Mouse (Mus musculus): ENCODE data around the gene Atxn7l3b. TPM values are rescaled to one million over a fixed set of nuclear protein-coding genes. Genes with fewer than 3 reads are reported as not detected.

Atxn7l3b gene
- polyA plus RNA-seq, 1 experiment from 2014 or later, result 234 TPM

- DNase-seq (ENCODE audit: low spot score) (no peak), ATAC-seq (replicated peaks; ENCODE audit: low FRiP score) (peak; percentile 14)
- Histone ChIP-seq H3K9ac (ENCODE audit: low read length) (peak overlapping the region; percentile 94; the same call in 1 of the 2 replicates), H3K4me1 (replicated peaks; ENCODE audit: control insufficient read depth, insufficient read depth, low read length) (peaks cover 8% of the 10 kb centered on the region; the same call in 1 of the 2 replicates), H3K4me3 (ENCODE audit: low read depth, low read length) (peak overlapping the region; percentile 66), H3K4me2 (ENCODE audit: low read depth, low read length, severe bottlenecking) (peak overlapping the region; percentile 61; the same call in 1 of the 2 replicates), H3K27ac (ENCODE audit: low read depth, low read length) (peak overlapping the region; percentile 82), H3K9me3 (ENCODE audit: control insufficient read depth, low read length) (no peaks in the 10 kb centered on the region; the same call in 1 of the 2 replicates), H3K36me3 (ENCODE audit: control insufficient read depth, insufficient read depth, low read length) (peaks cover 13% of the 10 kb centered on the region), H3K27me3 (ENCODE audit: control insufficient read depth, insufficient read depth, low read length) (no peaks in the 10 kb centered on the region)
- 49% methylated on average over 9 of the region's 9 CpGs for WGBS
These were observed 418 bp upstream of the Atxn7l3b start for GRCm38 (mm10) chr10:112929222-112929615.

DNA sequence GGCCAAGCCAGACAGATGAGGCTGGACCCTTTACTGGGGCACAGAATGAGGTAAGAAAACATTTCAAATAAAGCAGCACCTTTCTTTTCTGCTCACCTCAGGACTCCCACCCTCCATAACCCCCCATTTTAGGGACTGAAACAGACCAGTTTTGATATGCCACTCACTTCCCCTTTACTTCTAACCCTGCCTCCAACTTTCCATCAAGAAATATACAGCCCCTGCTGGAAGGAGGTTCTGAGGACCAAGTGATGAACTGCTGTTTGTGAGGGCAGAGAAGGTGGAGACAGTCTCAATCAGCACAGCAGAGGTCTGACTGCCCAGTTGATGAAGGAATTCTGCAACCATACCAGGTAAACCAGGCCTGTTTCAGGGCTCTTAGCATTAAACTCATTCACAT, 1.8 kb downstream of the Atxn7l3b start:
- no peaks in the 10 kb centered on the region; the same call in 1 of the 2 replicates for H3K9me3 ChIP-seq (ENCODE audit: control insufficient read depth, low read length)
- no peaks in the 10 kb centered on the region for H3K27me3 ChIP-seq (ENCODE audit: control insufficient read depth, insufficient read depth, low read length)
- no peak overlapping the region for H3K9ac ChIP-seq (ENCODE audit: low read length)
- H3K4me3 ChIP-seq (ENCODE audit: low read depth, low read length), result 0 out of 2 replicates have a peak overlapping the region, but pooled peaks have one; percentile 6
- H3K4me1 ChIP-seq (replicated peaks; ENCODE audit: control insufficient read depth, insufficient read depth, low read length), result peaks cover 8% of the 10 kb centered on the region; the same call in 1 of the 2 replicates
- ATAC-seq (replicated peaks; ENCODE audit: low FRiP score), result no peak
- peaks cover 13% of the 10 kb centered on the region for H3K36me3 ChIP-seq (ENCODE audit: control insufficient read depth, insufficient read depth, low read length)
- H3K4me2 ChIP-seq (ENCODE audit: low read depth, low read length, severe bottlenecking), result peak overlapping the region; percentile 61; the same call in 1 of the 2 replicates
- H3K27ac ChIP-seq (ENCODE audit: low read depth, low read length), result no peak overlapping the region
- no peak for DNase-seq (ENCODE audit: low spot score)

DNA sequence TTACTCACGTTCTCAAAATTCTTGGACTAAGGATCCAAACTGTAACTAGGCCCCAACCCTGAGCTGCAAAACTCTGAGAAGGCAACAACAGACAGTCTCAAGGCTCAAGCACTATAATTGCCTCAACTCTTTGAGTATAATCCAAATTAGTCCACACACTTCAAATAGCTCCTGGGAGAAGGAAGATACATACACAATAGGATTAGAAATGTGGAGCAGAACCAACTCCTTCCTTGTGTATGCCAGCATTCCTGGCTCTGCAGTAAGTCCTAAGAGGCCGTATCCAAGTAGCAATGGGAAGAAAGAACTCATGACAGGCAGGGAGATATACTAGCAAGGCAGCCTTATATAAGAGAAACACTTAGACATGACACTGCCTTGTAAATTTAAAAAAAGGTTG, 2.5 kb downstream of the Atxn7l3b start:
- H3K27ac ChIP-seq (ENCODE audit: low read depth, low read length), result no peak overlapping the region
- DNase-seq (ENCODE audit: low spot score), result no peak
- WGBS, result 84% methylated on average over 2 of the region's 2 CpGs
- no peak for ATAC-seq (replicated peaks; ENCODE audit: low FRiP score)
- H3K4me1 ChIP-seq (replicated peaks; ENCODE audit: control insufficient read depth, insufficient read depth, low read length), result peaks cover 8% of the 10 kb centered on the region; the same call in 1 of the 2 replicates
- peaks cover 13% of the 10 kb centered on the region for H3K36me3 ChIP-seq (ENCODE audit: control insufficient read depth, insufficient read depth, low read length)
- H3K9me3 ChIP-seq (ENCODE audit: control insufficient read depth, low read length), result no peaks in the 10 kb centered on the region; the same call in 1 of the 2 replicates
- H3K4me2 ChIP-seq (ENCODE audit: low read depth, low read length, severe bottlenecking), result peak overlapping the region; percentile 24; the same call in 1 of the 2 replicates
- no peaks in the 10 kb centered on the region for H3K27me3 ChIP-seq (ENCODE audit: control insufficient read depth, insufficient read depth, low read length)
- no peak overlapping the region for H3K4me3 ChIP-seq (ENCODE audit: low read depth, low read length)
- H3K9ac ChIP-seq (ENCODE audit: low read length), result no peak overlapping the region

GRCm38 (mm10) chr10:112916575-112917190, 12.1 kb downstream of the Atxn7l3b start:
- DNase-seq (ENCODE audit: low spot score) (no peak), ATAC-seq (replicated peaks; ENCODE audit: low FRiP score) (no peak)
- Histone ChIP-seq H3K4me3 (ENCODE audit: low read depth, low read length) (no peak overlapping the region), H3K9me3 (ENCODE audit: control insufficient read depth, low read length) (no peaks in the 10 kb centered on the region), H3K27ac (ENCODE audit: low read depth, low read length) (no peak overlapping the region), H3K36me3 (ENCODE audit: control insufficient read depth, insufficient read depth, low read length) (no peaks in the 10 kb centered on the region), H3K4me2 (ENCODE audit: low read depth, low read length, severe bottlenecking) (no peak overlapping the region), H3K4me1 (replicated peaks; ENCODE audit: control insufficient read depth, insufficient read depth, low read length) (no peaks in the 10 kb centered on the region), H3K9ac (ENCODE audit: low read length) (no peak overlapping the region), H3K27me3 (ENCODE audit: control insufficient read depth, insufficient read depth, low read length) (no peaks in the 10 kb centered on the region)
- 86% methylated on average over 5 of the region's 5 CpGs for WGBS

GRCm38 (mm10) chr10:112900243-112900642, 28.6 kb downstream of the Atxn7l3b start:
- H3K9me3 ChIP-seq (ENCODE audit: control insufficient read depth, low read length), result no peaks in the 10 kb centered on the region
- H3K4me1 ChIP-seq (replicated peaks; ENCODE audit: control insufficient read depth, insufficient read depth, low read length), result 0 out of 2 replicates have a peak, but pooled peaks cover 2% of the 10 kb centered on the region
- H3K4me3 ChIP-seq (ENCODE audit: low read depth, low read length), result no peak overlapping the region
- H3K27ac ChIP-seq (ENCODE audit: low read depth, low read length), result no peak overlapping the region
- no peak overlapping the region for H3K9ac ChIP-seq (ENCODE audit: low read length)
- no peak overlapping the region for H3K4me2 ChIP-seq (ENCODE audit: low read depth, low read length, severe bottlenecking)
- DNase-seq (ENCODE audit: low spot score), result no peak
- ATAC-seq (replicated peaks; ENCODE audit: low FRiP score), result no peak
- no peaks in the 10 kb centered on the region for H3K27me3 ChIP-seq (ENCODE audit: control insufficient read depth, insufficient read depth, low read length)
- WGBS, result 80% methylated on average over 7 of the region's 7 CpGs
- no peaks in the 10 kb centered on the region for H3K36me3 ChIP-seq (ENCODE audit: control insufficient read depth, insufficient read depth, low read length)

- no peak overlapping the region for H3K9ac ChIP-seq (ENCODE audit: low read length)
- no peaks in the 10 kb centered on the region for H3K27me3 ChIP-seq (ENCODE audit: control insufficient read depth, insufficient read depth, low read length)
- no peak overlapping the region for H3K4me3 ChIP-seq (ENCODE audit: low read depth, low read length)
- H3K4me1 ChIP-seq (replicated peaks; ENCODE audit: control insufficient read depth, insufficient read depth, low read length), result 0 out of 2 replicates have a peak, but pooled peaks cover 2% of the 10 kb centered on the region
- no peaks in the 10 kb centered on the region for H3K36me3 ChIP-seq (ENCODE audit: control insufficient read depth, insufficient read depth, low read length)
- H3K4me2 ChIP-seq (ENCODE audit: low read depth, low read length, severe bottlenecking), result no peak overlapping the region
- 75% methylated on average over 3 of the region's 3 CpGs for WGBS
- no peak overlapping the region for H3K27ac ChIP-seq (ENCODE audit: low read depth, low read length)
- DNase-seq (ENCODE audit: low spot score) (no peak), ATAC-seq (replicated peaks; ENCODE audit: low FRiP score) (no peak)
- H3K9me3 ChIP-seq (ENCODE audit: control insufficient read depth, low read length), result no peaks in the 10 kb centered on the region
These were observed 29.0 kb downstream of the Atxn7l3b start for GRCm38 (mm10) chr10:112899796-112900195.

DNA sequence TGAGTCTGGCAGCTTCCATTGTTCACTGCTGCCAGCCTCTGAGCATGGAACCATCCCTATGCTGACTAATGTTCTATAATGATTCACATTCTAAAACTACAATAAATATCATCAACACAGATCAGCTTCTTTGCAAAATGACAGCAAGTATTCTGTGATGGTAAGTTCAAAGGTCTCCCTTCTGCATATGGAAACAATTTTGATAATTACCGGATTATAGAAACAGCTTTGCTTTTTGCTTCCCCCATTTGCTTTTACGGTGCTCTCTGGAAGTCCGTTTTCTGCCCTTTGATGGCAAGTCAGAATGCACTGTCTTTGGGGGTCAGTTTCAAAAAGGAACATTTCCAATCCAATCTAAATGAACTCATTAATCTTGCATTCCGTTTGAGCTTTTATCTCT, 32.2 kb downstream of the Atxn7l3b start:
- 0 out of 2 replicates have a peak, but pooled peaks cover 2% of the 10 kb centered on the region for H3K4me1 ChIP-seq (replicated peaks; ENCODE audit: control insufficient read depth, insufficient read depth, low read length)
- H3K36me3 ChIP-seq (ENCODE audit: control insufficient read depth, insufficient read depth, low read length), result no peaks in the 10 kb centered on the region
- 0 out of 2 replicates have a peak, but pooled peaks have one; percentile 33 for ATAC-seq (replicated peaks; ENCODE audit: low FRiP score)
- WGBS, result 32% methylated on average over 4 of the region's 4 CpGs
- no peak overlapping the region for H3K9ac ChIP-seq (ENCODE audit: low read length)
- no peak overlapping the region for H3K4me2 ChIP-seq (ENCODE audit: low read depth, low read length, severe bottlenecking)
- no peaks in the 10 kb centered on the region for H3K27me3 ChIP-seq (ENCODE audit: control insufficient read depth, insufficient read depth, low read length)
- no peak overlapping the region for H3K27ac ChIP-seq (ENCODE audit: low read depth, low read length)
- no peak overlapping the region for H3K4me3 ChIP-seq (ENCODE audit: low read depth, low read length)
- H3K9me3 ChIP-seq (ENCODE audit: control insufficient read depth, low read length), result no peaks in the 10 kb centered on the region
- DNase-seq (ENCODE audit: low spot score), result no peak

DNA sequence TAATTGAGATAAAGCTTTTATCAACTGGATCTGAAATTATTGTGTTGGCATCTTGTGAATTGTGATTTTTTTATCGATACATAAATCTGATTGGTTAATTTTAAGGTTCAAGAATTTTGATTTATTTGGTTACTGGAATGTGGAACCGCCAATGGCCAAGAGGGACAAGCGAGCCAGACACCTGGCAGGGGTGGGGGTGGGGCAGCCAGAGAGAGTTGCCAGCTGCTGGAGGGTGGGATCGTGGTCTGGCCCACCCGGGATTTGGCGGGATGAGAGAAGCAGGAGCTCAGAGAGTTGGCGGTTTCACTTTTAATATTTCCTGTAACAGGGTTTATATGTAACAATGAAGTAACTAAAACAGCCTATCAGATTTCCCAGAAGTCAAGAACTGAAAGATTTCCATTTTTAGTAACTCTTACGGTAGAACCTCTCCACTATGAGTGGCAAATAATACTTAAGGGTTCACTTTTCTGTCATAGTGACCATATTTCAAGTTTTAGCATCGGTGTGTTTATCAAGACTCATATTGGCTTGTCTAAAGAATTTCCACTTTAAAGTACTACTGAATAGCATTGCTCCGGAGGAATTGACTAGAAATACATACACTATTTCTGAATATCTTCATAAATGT, 35.1 kb downstream of the Atxn7l3b start:
- Histone ChIP-seq H3K9ac (ENCODE audit: low read length) (no peak overlapping the region), H3K9me3 (ENCODE audit: control insufficient read depth, low read length) (no peaks in the 10 kb centered on the region)
- WGBS, result 92% methylated on average over 10 of the region's 10 CpGs

More for the DNA sequence above, 35.1 kb downstream of the Atxn7l3b start:
- Histone ChIP-seq H3K4me2 (ENCODE audit: low read depth, low read length, severe bottlenecking) (no peak overlapping the region), H3K27ac (ENCODE audit: low read depth, low read length) (no peak overlapping the region), H3K27me3 (ENCODE audit: control insufficient read depth, insufficient read depth, low read length) (no peaks in the 10 kb centered on the region), H3K4me3 (ENCODE audit: low read depth, low read length) (no peak overlapping the region), H3K36me3 (ENCODE audit: control insufficient read depth, insufficient read depth, low read length) (no peaks in the 10 kb centered on the region), H3K4me1 (replicated peaks; ENCODE audit: control insufficient read depth, insufficient read depth, low read length) (0 out of 2 replicates have a peak, but pooled peaks cover 2% of the 10 kb centered on the region)
- DNase-seq (ENCODE audit: low spot score), result no peak
- no peak for ATAC-seq (replicated peaks; ENCODE audit: low FRiP score)

Data from forebrain, embryonic 11.5 days (tissue).